Mouse (Mus musculus) kidney, adult 2 months (tissue): ENCODE results near the gene Slbp.

Experiments
- CTCF ChIP-seq: fragments of 200-500 bp; conservative IDR thresholded peaks from 2 replicates; pipeline ENCODE4 v1.5.1; 2011; ENCODE audit warnings: low read depth, mild to moderate bottlenecking, control low read depth, low read length, moderate library complexity, mixed read lengths; ENCODE audit not compliant: insufficient read depth, insufficient read length
- POLR2A ChIP-seq: fragments of 200-500 bp; IDR thresholded peaks from one replicate; pipeline ENCODE4 v1.6.1; 2011; ENCODE audit warnings: low read depth, low read length, control low read depth

GRCm38 (mm10) chr5:33701832-33702231, 49.5 kb upstream of the Slbp start:
- TF ChIP-seq POLR2A (no peak), CTCF (no peak)
